8 mouse cellular contexts compared by ENCODE assay signal in the genomic region with DNA sequence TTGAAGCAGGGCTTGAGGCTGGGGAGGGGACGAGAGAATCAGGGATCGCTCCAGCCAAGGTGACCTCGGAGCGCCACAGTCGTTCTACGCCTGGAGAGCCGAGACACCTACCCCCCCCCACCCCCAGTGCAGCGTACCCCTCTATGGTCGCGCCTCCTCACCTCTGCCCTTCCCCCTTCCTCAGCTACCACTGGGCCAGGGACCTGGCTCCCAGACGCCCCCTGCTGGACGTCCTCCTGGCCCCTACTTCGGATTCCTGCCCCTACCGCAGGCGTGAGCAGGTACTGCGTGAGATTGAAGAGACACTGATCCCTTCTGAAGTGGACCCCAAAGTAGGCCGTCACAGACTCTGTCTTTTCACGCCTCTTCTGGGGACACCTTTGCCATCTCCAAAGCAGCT. TPM values are rescaled to one million over a fixed set of nuclear protein-coding genes. Genes with fewer than 3 reads are reported as not detected.
DNase-seq lines count a peak whose midpoint lies in the region; ATAC-seq and TF ChIP-seq lines count a peak whose summit lies in the region.

No protein-coding gene starts in this region.

- no peaks in the 10 kb centered on the region for H3K36me3 ChIP-seq in hindbrain, embryonic 16.5 days (ENCODE audit: control insufficient read depth, insufficient read depth, low read length)
- no peaks in the 10 kb centered on the region for H3K36me3 ChIP-seq in megakaryocyte, embryonic 14.5 days (replicated peaks; ENCODE audit: low read length)

- WGBS in hindbrain, embryonic 16.5 days = under 1% methylated on average over 18 of the region's 18 CpGs

- intact Hi-C loops in left cerebral cortex, adult 2 months (cut with DNase I) = loop anchor here (5.0 kb wide), 1 partner anchor 88 kb away; no protein-coding TSS in a partner anchor

- TF ChIP-seq CTCF in left cerebral cortex, adult 2 months (IDR thresholded peaks at IDR 0.05) = peak; percentile 78

- peak; percentile 46 for ATAC-seq in hindbrain, embryonic 16.5 days
- no peak for ATAC-seq in erythroid progenitor cell, adult 5-6 weeks (replicated peaks; ENCODE audit: low FRiP score, poor library complexity, severe bottlenecking)

- peak overlapping the region; percentile 97 for H3K9ac ChIP-seq in hindbrain, embryonic 16.5 days (ENCODE audit: low read depth, low read length)

- peak; percentile 91 for DNase-seq in MN1 (ENCODE audit: low spot score)
- peak; percentile 93 for DNase-seq in cerebellum, adult 8-10 months
- DNase-seq in gastrocnemius, adult 18-20 months (ENCODE audit: low spot score) = peak; percentile 65
- peak; percentile 80 to 83 for DNase-seq in left cerebral cortex, adult 2 months (ENCODE audit: extremely low spot score in 1 of 2, low spot score in 2 of 2)
- peak; percentile 78 for DNase-seq in right cerebral cortex, postnatal 25 days

- peaks cover 41% of the 10 kb centered on the region for H3K4me1 ChIP-seq in hindbrain, embryonic 16.5 days (ENCODE audit: control insufficient read depth, insufficient read depth, low read depth, low read length)
- H3K4me1 ChIP-seq in megakaryocyte, embryonic 14.5 days = peaks cover 19% of the 10 kb centered on the region

- peak overlapping the region; percentile 85 for H3K4me3 ChIP-seq in hindbrain, embryonic 16.5 days (ENCODE audit: low read length)
- H3K4me3 ChIP-seq in left cerebral cortex, adult 2 months = peak overlapping the region; percentile 86
- H3K4me3 ChIP-seq in megakaryocyte, embryonic 14.5 days (replicated peaks) = peak overlapping the region; percentile 91

- no peaks in the 10 kb centered on the region for H3K9me3 ChIP-seq in hindbrain, embryonic 16.5 days (ENCODE audit: control insufficient read depth, low read length)
- no peaks in the 10 kb centered on the region for H3K9me3 ChIP-seq in megakaryocyte, embryonic 14.5 days

- peak overlapping the region; percentile 95 for H3K27ac ChIP-seq in hindbrain, embryonic 16.5 days (ENCODE audit: low read depth, low read length)
- H3K27ac ChIP-seq in left cerebral cortex, adult 2 months = peak overlapping the region; percentile 97

- no peaks in the 10 kb centered on the region for H3K27me3 ChIP-seq in hindbrain, embryonic 16.5 days (replicated peaks; ENCODE audit: control insufficient read depth, insufficient read depth, low read length)
- H3K27me3 ChIP-seq in megakaryocyte, embryonic 14.5 days (replicated peaks) = peaks cover 98% of the 10 kb centered on the region

- H3K4me2 ChIP-seq in hindbrain, embryonic 16.5 days (ENCODE audit: low read length) = peak overlapping the region; percentile 91

RNA-seq across cellular contexts. Expression of gene Srcin1, which starts 0.3 kb away (rescaled TPM):
- 1 to 10 TPM; 1.3 to 1.9 TPM for total RNA-seq in gastrocnemius, adult 18-20 months (2021)
- polyA plus RNA-seq in hindbrain, embryonic 16.5 days (2015; fragmentation: Nextera tagmentation; extraction: Ambion mirVana) = 8.0 and 8.9 TPM in 2 replicates
- 100 to 1,000 TPM; 308 to 318 TPM for total RNA-seq in left cerebral cortex, adult 2 months (2021)
- polyA plus RNA-seq in megakaryocyte, embryonic 14.5 days (2012; ENCODE audit: insufficient read depth, low replicate concordance) = 0.03 TPM in 1 of 2 replicates, not detected in the other
- not detected in 2 replicates for total RNA-seq in erythroid progenitor cell, adult 5-6 weeks (2015; ENCODE audit: low replicate concordance)
- not detected in 2 replicates for total RNA-seq in erythroid progenitor cell, adult 5-6 weeks (2017; ENCODE audit: low replicate concordance)

RNA-seq across cellular contexts. Expression of gene Epop, which starts 53.9 kb away (rescaled TPM):
- total RNA-seq in gastrocnemius, adult 18-20 months (2021) = under 1 TPM; 0.75 to 1.00 TPM
- polyA plus RNA-seq in hindbrain, embryonic 16.5 days (2015; fragmentation: Nextera tagmentation; extraction: Ambion mirVana) = 1.2 and 1.4 TPM in 2 replicates
- total RNA-seq in left cerebral cortex, adult 2 months (2021) = 100 to 1,000 TPM in 1 of 2 experiments, 10 to 100 TPM in 1; 99.9 to 107 TPM
- 44.1 and 83.5 TPM in 2 replicates for polyA plus RNA-seq in megakaryocyte, embryonic 14.5 days (2012; ENCODE audit: insufficient read depth, low replicate concordance)
- total RNA-seq in erythroid progenitor cell, adult 5-6 weeks (2015; ENCODE audit: low replicate concordance) = 1.4 TPM in 1 of 2 replicates, not detected in the other
- total RNA-seq in erythroid progenitor cell, adult 5-6 weeks (2017; ENCODE audit: low replicate concordance) = not detected in 2 replicates

Comparison
In these comparisons a context has a peak if more than half of its experiments do, and no peak if none do; other contexts are left out.
1. RNA of gene Srcin1, which starts 0.3 kb away (total RNA-seq): 308 to 318 TPM in left cerebral cortex, adult 2 months; 1.3 to 1.9 TPM in gastrocnemius, adult 18-20 months and not detected in erythroid progenitor cell, adult 5-6 weeks; every median in the first group is over 100 times any median in the second.
2. RNA of gene Epop, which starts 53.9 kb away (total RNA-seq): 99.9 to 107 TPM in left cerebral cortex, adult 2 months; 0.75 to 1.00 TPM in gastrocnemius, adult 18-20 months and 1.4 TPM in erythroid progenitor cell, adult 5-6 weeks; every median in the first group is over 10 times any median in the second.
3. Peak in every context shown above with its lines, with median percentiles within 50 percentile points of each other: DNase-seq and H3K4me3 ChIP-seq.